Mouse (Mus musculus) liver, postnatal 0 days (tissue): Measurements from ENCODE around the gene Tmx2. TPM values are rescaled to one million over a fixed set of nuclear protein-coding genes. Genes with fewer than 3 reads are reported as not detected.
A peak's percentile ranks its signal among the peaks of the same experiment; 100 is the strongest.

ENCODE experiments used
- ATAC-seq: fragments of 200-750 bp; cut with Nextera tagmentation; 2 replicates; pipeline ENCODE4 v1.8.0; 2017; ENCODE audit warnings: mild to moderate bottlenecking, moderate library complexity
- DNase-seq: peaks from one replicate; pipeline ENCODE4 v3.0.0-alpha.2; 2016
- H3K27ac ChIP-seq: fragments of 300-500 bp; sonication (generic); 2 replicates; pipeline ENCODE4 v1.5.1; 2014; ENCODE audit warnings: antibody characterized with exemption, moderate library complexity, mild to moderate bottlenecking, low read depth
- H3K27me3 ChIP-seq: fragments of 300-500 bp; sonication (generic); 2 replicates; pipeline ENCODE4 v1.6.1; 2014; ENCODE audit warnings: low read length, control low read depth, mixed read lengths; ENCODE audit not compliant: insufficient read depth
- H3K36me3 ChIP-seq: fragments of 300-500 bp; sonication (generic); replicated peaks from 2 replicates; pipeline ENCODE4 v1.6.1; 2014; ENCODE audit warnings: mild to moderate bottlenecking, control low read depth, low read length, moderate library complexity, mixed read lengths; ENCODE audit not compliant: insufficient read depth
- H3K4me1 ChIP-seq: fragments of 300-500 bp; sonication (generic); 2 replicates; pipeline ENCODE4 v1.6.1; 2014; ENCODE audit warnings: antibody characterized with exemption, mild to moderate bottlenecking, control low read depth; ENCODE audit not compliant: insufficient read depth
- H3K4me2 ChIP-seq: fragments of 300-500 bp; sonication (generic); 2 replicates; pipeline ENCODE4 v1.6.1; 2014; ENCODE audit warnings: low read depth, mild to moderate bottlenecking, low read length, moderate library complexity, mixed read lengths
- H3K4me3 ChIP-seq: fragments of 300-500 bp; sonication (generic); 2 replicates; pipeline ENCODE4 v1.5.1; 2014; ENCODE audit warnings: low read depth, low read length
- H3K9ac ChIP-seq: fragments of 300-500 bp; sonication (generic); replicated peaks from 2 replicates; pipeline ENCODE4 v1.6.1; 2014; ENCODE audit warnings: mild to moderate bottlenecking, moderate library complexity
- H3K9me3 ChIP-seq: fragments of 300-500 bp; sonication (generic); 2 replicates; pipeline ENCODE4 v1.6.1; 2016; ENCODE audit warnings: mild to moderate bottlenecking, control low read depth, low read length, mixed read lengths
- CTCF ChIP-seq: sonication (generic); IDR thresholded peaks from 2 replicates; pipeline ENCODE4 v1.5.1; 2016; ENCODE audit warnings: antibody characterized with exemption, low read depth
- EP300 ChIP-seq: IDR thresholded peaks from 2 replicates; pipeline ENCODE4 v1.6.1; 2016; ENCODE audit warnings: antibody characterized with exemption, low read depth, mild to moderate bottlenecking
- WGBS: fragments of 180-500 bp; shearing (Covaris S2); extraction: QIAGEN DNeasy Blood & Tissue Kit; methylation state at CpG from one replicate; pipeline ENCODE4 v1.1.7; 2014; ENCODE audit not compliant: insufficient replicate concordance; 5-methylcytosine and 5-hydroxymethylcytosine counted together
- polyA plus RNA-seq: library from polyadenylated mRNA; unstranded; fragments of >200 nt; fragmentation: Nextera tagmentation; extraction: Ambion mirVana; gene quantifications from 2 replicates; pipeline ENCODE4 v1.2.1, GENCODE M21; 2015

Tmx2 gene
- polyA plus RNA-seq, 1 experiment from 2014 or later: 60.6 TPM

DNA sequence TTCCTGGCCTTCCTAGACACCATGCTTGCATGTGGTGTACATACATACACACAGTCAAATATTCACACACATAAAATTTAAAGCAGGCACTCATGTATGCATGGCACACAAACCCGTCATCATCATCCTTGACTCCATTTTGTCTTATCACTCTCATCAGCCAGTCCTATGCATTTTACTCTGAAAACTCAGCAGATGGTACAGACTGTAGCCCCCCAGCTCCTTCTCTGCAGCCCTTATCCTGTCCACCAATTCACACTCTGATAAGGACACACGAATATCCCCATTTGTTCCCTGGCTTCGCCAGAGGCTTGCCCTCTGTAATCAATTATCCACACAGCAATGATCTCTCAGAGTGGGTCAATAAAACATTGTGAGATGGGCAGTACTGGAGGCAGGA lies 42.2 kb upstream of the Tmx2 start:
- DNase-seq: no peak
- Histone ChIP-seq H3K27me3 (no peaks in the 10 kb centered on the region), H3K4me3 (no peak overlapping the region), H3K4me2 (no peak overlapping the region), H3K9me3 (no peaks in the 10 kb centered on the region), H3K36me3 (peaks cover 39% of the 10 kb centered on the region), H3K4me1 (peaks cover 29% of the 10 kb centered on the region), H3K27ac (no peak overlapping the region), H3K9ac (no peak overlapping the region)
- 52% methylated on average over 3 of the region's 3 CpGs for WGBS
- ATAC-seq: no peak
- no peak for TF ChIP-seq CTCF

DNA sequence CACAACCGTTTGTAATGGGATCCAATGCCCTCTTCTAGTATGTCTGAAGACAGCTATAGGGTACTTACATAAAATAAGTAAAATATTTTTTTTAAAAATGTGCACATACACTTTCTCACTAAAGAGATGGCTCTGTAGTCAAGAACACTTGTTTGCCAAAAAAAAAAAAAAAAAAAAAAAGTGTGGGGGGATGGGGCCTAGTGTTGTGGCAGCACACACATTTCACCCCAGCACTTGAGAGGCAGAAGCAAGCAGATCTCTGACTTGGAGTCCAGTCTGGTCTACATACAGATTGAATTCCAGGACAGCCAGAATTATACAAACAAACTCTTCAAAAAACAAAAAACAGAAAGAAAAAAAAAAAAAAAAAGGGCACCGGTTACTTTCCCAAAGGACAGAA lies 41.8 kb upstream of the Tmx2 start:
- ATAC-seq: no peak

DNA sequence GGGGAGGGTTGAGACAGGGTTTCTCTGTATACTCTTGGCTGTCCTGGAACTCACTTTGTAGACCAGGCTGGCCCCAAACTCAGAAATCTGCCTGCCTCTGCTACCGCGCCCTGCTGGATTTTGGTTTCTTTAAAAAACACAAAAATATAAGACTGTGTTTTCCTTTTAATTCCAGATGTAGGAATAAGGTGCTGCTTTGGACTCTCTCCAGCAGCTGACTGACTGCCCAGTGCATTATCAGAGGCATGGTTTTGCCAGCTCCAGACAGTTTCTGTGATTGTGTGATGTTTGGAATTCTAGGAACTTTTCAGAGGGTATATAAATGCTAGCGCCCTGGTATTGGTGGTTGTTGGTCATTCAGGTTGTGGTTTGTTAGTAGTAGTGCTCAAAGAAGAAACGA lies 38.4 kb upstream of the Tmx2 start:
- H3K36me3 ChIP-seq: peaks cover 9% of the 10 kb centered on the region; the same call in 1 of the 2 replicates
- H3K9ac ChIP-seq: no peak overlapping the region
- H3K4me3 ChIP-seq: no peak overlapping the region
- H3K4me1 ChIP-seq: peaks cover 15% of the 10 kb centered on the region
- H3K27ac ChIP-seq: peak overlapping the region; percentile 66; the same call in 1 of the 2 replicates
- no peak for TF ChIP-seq EP300
- no peak for TF ChIP-seq CTCF
- DNase-seq (no peak), ATAC-seq (no peak)
- no peaks in the 10 kb centered on the region for H3K27me3 ChIP-seq
- WGBS: 90% methylated on average over 4 of the region's 4 CpGs
- peak overlapping the region; percentile 91; the same call in 1 of the 2 replicates for H3K4me2 ChIP-seq
- H3K9me3 ChIP-seq: no peaks in the 10 kb centered on the region

More for the DNA sequence above, 41.8 kb upstream of the Tmx2 start:
- H3K36me3 ChIP-seq: peaks cover 34% of the 10 kb centered on the region
- H3K27me3 ChIP-seq: no peaks in the 10 kb centered on the region
- H3K9ac ChIP-seq: no peak overlapping the region
- 93% methylated on average over 2 of the region's 2 CpGs for WGBS
- TF ChIP-seq EP300 (no peak), CTCF (no peak)
- no peak overlapping the region for H3K27ac ChIP-seq
- H3K4me2 ChIP-seq: no peak overlapping the region
- no peak overlapping the region for H3K4me3 ChIP-seq
- no peak for DNase-seq
- peaks cover 25% of the 10 kb centered on the region for H3K4me1 ChIP-seq
- no peaks in the 10 kb centered on the region for H3K9me3 ChIP-seq

DNA sequence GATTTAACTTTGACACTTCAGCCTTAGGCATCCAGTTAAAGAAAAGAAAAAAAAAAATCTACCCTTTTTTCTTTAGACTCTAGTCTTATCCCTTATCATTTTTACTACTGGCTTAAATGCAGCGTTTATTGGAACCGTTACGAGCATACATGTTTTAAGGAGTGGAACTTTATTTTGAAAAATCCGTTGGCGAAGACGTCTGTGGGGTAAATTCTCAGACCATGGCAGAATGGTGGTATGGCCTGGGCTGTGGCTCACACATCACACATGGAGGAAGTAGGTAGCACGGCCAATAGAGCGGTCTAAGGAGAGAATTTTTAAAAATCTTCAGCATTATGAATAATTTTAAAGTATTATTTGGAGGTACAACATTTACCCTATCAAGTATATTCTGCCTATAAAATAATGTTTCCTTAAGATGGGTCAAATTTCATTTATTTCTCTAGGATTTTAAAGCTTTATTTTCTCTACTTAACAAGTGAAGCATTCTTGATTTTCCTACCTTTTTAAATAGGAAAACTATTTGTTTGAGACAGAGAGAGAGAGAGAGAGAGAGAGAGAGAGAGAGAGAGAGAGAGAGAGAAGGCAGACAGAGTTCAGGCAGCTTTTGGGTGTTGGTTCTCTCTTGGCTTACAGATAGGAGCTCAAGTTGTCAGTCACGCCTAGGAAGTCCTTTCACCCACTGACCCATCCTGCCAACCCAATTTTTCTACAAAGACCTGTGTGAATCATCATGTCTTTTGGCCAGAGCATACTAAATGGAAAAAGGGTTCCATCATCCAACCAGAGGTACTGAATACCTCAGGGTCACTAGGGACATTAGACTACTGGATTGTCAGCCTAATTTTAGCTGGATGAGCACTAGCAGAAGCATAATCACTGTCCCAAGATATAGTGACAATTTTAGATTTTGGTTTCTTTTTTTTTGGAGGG lies 37.7 kb upstream of the Tmx2 start:
- ATAC-seq (no peak), DNase-seq (no peak)
- Histone ChIP-seq H3K4me1 (peaks cover 18% of the 10 kb centered on the region), H3K9ac (peak overlapping the region; percentile 82), H3K36me3 (peaks cover 4% of the 10 kb centered on the region; the same call in 1 of the 2 replicates), H3K27ac (peak overlapping the region; percentile 94), H3K27me3 (no peaks in the 10 kb centered on the region), H3K4me3 (peak overlapping the region; percentile 90), H3K4me2 (peak overlapping the region; percentile 91), H3K9me3 (no peaks in the 10 kb centered on the region)
- TF ChIP-seq EP300 (no peak), CTCF (no peak)
- WGBS: 19% methylated on average over 9 of the region's 9 CpGs

DNA sequence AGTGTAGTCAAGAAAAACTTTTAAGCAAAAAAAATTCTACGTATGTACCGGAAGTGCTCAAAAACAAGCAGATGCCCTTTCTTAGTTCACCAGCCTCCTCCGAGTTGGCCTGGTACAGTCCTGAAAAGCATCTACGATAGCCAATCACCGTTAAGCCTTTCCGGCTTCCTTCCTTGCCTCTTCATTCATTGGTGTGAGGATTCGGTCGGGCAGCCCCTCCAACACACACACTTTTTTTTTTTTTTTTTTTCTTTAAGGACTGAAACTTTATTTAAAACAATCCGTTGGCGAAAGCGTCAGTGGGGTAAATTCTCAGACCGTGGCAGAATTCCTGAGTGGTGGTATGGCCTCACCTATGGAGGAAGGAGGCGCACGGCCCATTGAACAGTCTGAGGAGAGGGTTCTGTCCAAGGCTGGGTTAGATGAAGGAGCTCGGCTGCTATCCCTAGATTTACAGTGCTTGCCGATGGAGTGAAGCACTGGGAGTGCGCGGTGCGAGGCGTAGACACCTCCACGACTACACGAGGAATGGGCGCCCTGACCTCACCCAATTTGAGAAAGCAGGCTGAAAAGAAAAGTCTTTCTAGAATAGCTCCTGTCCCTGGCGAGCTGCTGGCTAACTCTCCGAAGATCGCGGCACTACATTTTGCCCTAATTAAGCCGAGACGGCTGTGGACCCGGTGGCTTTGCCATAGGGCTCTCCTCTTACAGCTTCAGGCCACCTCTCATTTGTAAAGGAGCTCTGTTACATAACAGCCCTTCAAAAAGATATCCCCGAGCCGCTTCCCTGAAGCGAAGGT lies 36.8 kb upstream of the Tmx2 start:
- peaks cover 14% of the 10 kb centered on the region for H3K4me1 ChIP-seq
- H3K27me3 ChIP-seq: no peaks in the 10 kb centered on the region
- H3K36me3 ChIP-seq: peaks cover 7% of the 10 kb centered on the region
- peak overlapping the region; percentile 90 for H3K4me3 ChIP-seq
- ATAC-seq (peak; percentile 88), DNase-seq (peak; percentile 68)
- under 1% methylated on average over 33 of the region's 33 CpGs for WGBS
- TF ChIP-seq CTCF (no peak), EP300 (peak; percentile 72)
- no peaks in the 10 kb centered on the region for H3K9me3 ChIP-seq
- H3K4me2 ChIP-seq: peak overlapping the region; percentile 91
- H3K9ac ChIP-seq: peak overlapping the region; percentile 82
- H3K27ac ChIP-seq: peak overlapping the region; percentile 94
